Mouse (Mus musculus) lung, embryonic 16.5 days (tissue): Measurements from ENCODE around the gene Cbln1. TPM values are rescaled to one million over a fixed set of nuclear protein-coding genes. Genes with fewer than 3 reads are reported as not detected.

Experiments
- ATAC-seq: fragments of 200-750 bp; cut with Nextera tagmentation; 2 replicates; pipeline ENCODE4 v1.8.0; 2017; ENCODE audit warnings: low read depth, mild to moderate bottlenecking, moderate library complexity
- H3K27ac ChIP-seq: fragments of 300-500 bp; sonication (generic); 2 replicates; pipeline ENCODE4 v1.5.1; 2014; ENCODE audit warnings: mild to moderate bottlenecking, control low read depth, low read length
- H3K27me3 ChIP-seq: fragments of 300-500 bp; sonication (generic); 2 replicates; pipeline ENCODE4 v1.6.1; 2014; ENCODE audit warnings: low read depth, low read length, mixed read lengths; ENCODE audit not compliant: control insufficient read depth, insufficient read depth
- H3K36me3 ChIP-seq: fragments of 300-500 bp; sonication (generic); 2 replicates; pipeline ENCODE4 v1.6.1; 2014; ENCODE audit warnings: low read length; ENCODE audit not compliant: control insufficient read depth, insufficient read depth
- H3K4me1 ChIP-seq: fragments of 300-500 bp; sonication (generic); replicated peaks from 2 replicates; pipeline ENCODE4 v1.6.1; 2014; ENCODE audit warnings: low read length, mixed read lengths; ENCODE audit not compliant: control insufficient read depth, insufficient read depth
- H3K4me2 ChIP-seq: fragments of 300-500 bp; sonication (generic); 2 replicates; pipeline ENCODE4 v1.6.1; 2014; ENCODE audit warnings: low read depth, low read length, control low read depth
- H3K4me3 ChIP-seq: fragments of 300-500 bp; sonication (generic); 2 replicates; pipeline ENCODE4 v1.5.1; 2014; ENCODE audit warnings: mild to moderate bottlenecking, low read length, control low read depth
- H3K9ac ChIP-seq: fragments of 300-500 bp; sonication (generic); 2 replicates; pipeline ENCODE4 v1.6.1; 2014; ENCODE audit warnings: low read length, control low read depth
- H3K9me3 ChIP-seq: fragments of 300-500 bp; sonication (generic); 2 replicates; pipeline ENCODE4 v1.6.1; 2016; ENCODE audit warnings: low read length; ENCODE audit not compliant: control insufficient read depth
- WGBS: fragments of 180-500 bp; shearing (Covaris S2); extraction: QIAGEN DNeasy Blood & Tissue Kit; methylation state at CpG from one replicate; pipeline ENCODE4 v1.1.7; 2014; 5-methylcytosine and 5-hydroxymethylcytosine counted together
- polyA plus RNA-seq: library from polyadenylated mRNA; unstranded; fragments of >200 nt; fragmentation: Nextera tagmentation; extraction: Ambion mirVana; gene quantifications from 2 replicates; pipeline ENCODE4 v1.2.1, GENCODE M21; 2015

Gene Cbln1
- polyA plus RNA-seq = not detected in 2 replicates

GRCm38 (mm10) chr8:87472271-87473236 is at the start of gene Cbln1:
TSS of gene Cbln1 (minus strand) at chr8:87472609.
- no peaks in the 10 kb centered on the region for H3K9me3 ChIP-seq
- peak within 1 kb of the TSS; percentile 98 for H3K4me2 ChIP-seq
- ATAC-seq = peak; percentile 99
- peaks cover 25% of the 10 kb centered on the region for H3K4me1 ChIP-seq
- H3K9ac ChIP-seq = no peak within 1 kb of the TSS
- peaks cover 83% of the 10 kb centered on the region for H3K27me3 ChIP-seq
- peak within 1 kb of the TSS; percentile 55 for H3K4me3 ChIP-seq
- under 1% methylated on average over 87 of the region's 122 CpGs for WGBS
- H3K27ac ChIP-seq = no peak within 1 kb of the TSS
- H3K36me3 ChIP-seq = no peaks in the 10 kb centered on the region

GRCm38 (mm10) chr8:87517132-87517531 is 44.7 kb upstream of the Cbln1 start:
- no peaks in the 10 kb centered on the region for H3K36me3 ChIP-seq
- H3K9ac ChIP-seq = no peak overlapping the region
- no peak overlapping the region for H3K4me3 ChIP-seq
- no peak overlapping the region for H3K27ac ChIP-seq
- no peaks in the 10 kb centered on the region for H3K4me1 ChIP-seq
- ATAC-seq = no peak
- no peak overlapping the region for H3K4me2 ChIP-seq
- WGBS = 93% methylated on average over 3 of the region's 3 CpGs
- H3K27me3 ChIP-seq = no peaks in the 10 kb centered on the region
- H3K9me3 ChIP-seq = no peaks in the 10 kb centered on the region

- whole genome bisulfite sequencing = 83% methylated on average over 5 of the region's 5 CpGs
- ATAC-seq = no peak
- H3K27me3 ChIP-seq = no peaks in the 10 kb centered on the region
- no peak overlapping the region for H3K4me3 ChIP-seq
- no peak overlapping the region for H3K4me2 ChIP-seq
- H3K36me3 ChIP-seq = no peaks in the 10 kb centered on the region
- no peak overlapping the region for H3K27ac ChIP-seq
- no peak overlapping the region for H3K9ac ChIP-seq
- no peaks in the 10 kb centered on the region for H3K4me1 ChIP-seq
- no peaks in the 10 kb centered on the region for H3K9me3 ChIP-seq
These were observed 41.4 kb upstream of the Cbln1 start for GRCm38 (mm10) chr8:87513796-87514195.

GRCm38 (mm10) chr8:87513350-87513749 is 40.9 kb upstream of the Cbln1 start:
- H3K36me3 ChIP-seq = no peaks in the 10 kb centered on the region
- no peak for ATAC-seq
- no peak overlapping the region for H3K9ac ChIP-seq
- no peak overlapping the region for H3K4me3 ChIP-seq
- H3K27ac ChIP-seq = no peak overlapping the region
- WGBS = 71% methylated on average over 3 of the region's 3 CpGs
- no peaks in the 10 kb centered on the region for H3K27me3 ChIP-seq
- H3K4me2 ChIP-seq = no peak overlapping the region
- no peaks in the 10 kb centered on the region for H3K9me3 ChIP-seq
- no peaks in the 10 kb centered on the region for H3K4me1 ChIP-seq

GRCm38 (mm10) chr8:87512636-87513035 is 40.2 kb upstream of the Cbln1 start:
- H3K27ac ChIP-seq = no peak overlapping the region
- ATAC-seq = no peak
- H3K9ac ChIP-seq = no peak overlapping the region
- no peak overlapping the region for H3K4me2 ChIP-seq
- H3K4me1 ChIP-seq = no peaks in the 10 kb centered on the region
- no peaks in the 10 kb centered on the region for H3K36me3 ChIP-seq
- 81% methylated on average over 6 of the region's 6 CpGs for WGBS
- no peak overlapping the region for H3K4me3 ChIP-seq
- H3K9me3 ChIP-seq = no peaks in the 10 kb centered on the region
- H3K27me3 ChIP-seq = no peaks in the 10 kb centered on the region

- 29% methylated on average over 9 of the region's 9 CpGs for WGBS
- no peak overlapping the region for H3K27ac ChIP-seq
- H3K4me3 ChIP-seq = no peak overlapping the region
- H3K4me2 ChIP-seq = no peak overlapping the region
- no peak overlapping the region for H3K9ac ChIP-seq
- no peaks in the 10 kb centered on the region for H3K4me1 ChIP-seq
- ATAC-seq = no peak
- H3K27me3 ChIP-seq = no peaks in the 10 kb centered on the region
- H3K36me3 ChIP-seq = no peaks in the 10 kb centered on the region
- no peaks in the 10 kb centered on the region for H3K9me3 ChIP-seq
These were observed 34.6 kb upstream of the Cbln1 start for GRCm38 (mm10) chr8:87507046-87507445.

- WGBS = 58% methylated on average over 5 of the region's 5 CpGs
These were observed 32.0 kb upstream of the Cbln1 start for GRCm38 (mm10) chr8:87504441-87504840.

GRCm38 (mm10) chr8:87502684-87503083 is 30.3 kb upstream of the Cbln1 start:
- no peak overlapping the region for H3K4me3 ChIP-seq
- ATAC-seq = no peak
- H3K27me3 ChIP-seq = no peaks in the 10 kb centered on the region
- no peaks in the 10 kb centered on the region for H3K4me1 ChIP-seq
- no peaks in the 10 kb centered on the region for H3K9me3 ChIP-seq
- H3K4me2 ChIP-seq = no peak overlapping the region
- no peak overlapping the region for H3K27ac ChIP-seq
- no peak overlapping the region for H3K9ac ChIP-seq
- H3K36me3 ChIP-seq = no peaks in the 10 kb centered on the region
- 67% methylated on average over 6 of the region's 6 CpGs for WGBS

More at GRCm38 (mm10) chr8:87504441-87504840, 32.0 kb upstream of the Cbln1 start:
- no peak for ATAC-seq
- H3K27me3 ChIP-seq = no peaks in the 10 kb centered on the region
- H3K4me2 ChIP-seq = no peak overlapping the region
- H3K9ac ChIP-seq = no peak overlapping the region
- no peaks in the 10 kb centered on the region for H3K9me3 ChIP-seq
- H3K27ac ChIP-seq = no peak overlapping the region
- no peak overlapping the region for H3K4me3 ChIP-seq
- H3K4me1 ChIP-seq = no peaks in the 10 kb centered on the region
- no peaks in the 10 kb centered on the region for H3K36me3 ChIP-seq

GRCm38 (mm10) chr8:87497641-87498040 is 25.2 kb upstream of the Cbln1 start:
- Histone ChIP-seq H3K9me3 (no peaks in the 10 kb centered on the region), H3K4me3 (no peak overlapping the region), H3K4me2 (no peak overlapping the region), H3K4me1 (no peaks in the 10 kb centered on the region), H3K36me3 (no peaks in the 10 kb centered on the region), H3K9ac (no peak overlapping the region), H3K27ac (no peak overlapping the region), H3K27me3 (no peaks in the 10 kb centered on the region)
- no peak for ATAC-seq
- WGBS = 57% methylated on average over 6 of the region's 6 CpGs
